Comparison of ENCODE assay signal across 27 mouse cellular contexts in genomic region chr15:29680865-29681264, GRCm38 (mm10).
"Had no signal": no experiment of that assay in that cellular context is flagged by ENCODE, and none has a peak within 500 bp of the region (broad histone marks: within the 10 kb centered on the region; RNA-seq: fewer than 3 reads in every experiment).

No protein-coding gene starts in this region.

- ATAC-seq: forebrain, embryonic 13.5 days; forebrain, embryonic 14.5 days; forebrain, embryonic 15.5 days; forebrain, embryonic 16.5 days; forebrain, postnatal 0 days had no signal

- H3K27me3 ChIP-seq: embryonic facial prominence, embryonic 12.5 days; embryonic facial prominence, embryonic 13.5 days; embryonic facial prominence, embryonic 15.5 days; forebrain, embryonic 12.5 days; forebrain, embryonic 13.5 days; forebrain, embryonic 15.5 days had no signal

- DNase-seq: cerebellum, adult 9-10 months; cerebellum, adult 9-11 months; cerebellum, postnatal 10 days; cerebellum, postnatal 14 days; cerebellum, postnatal 25 days; cerebellum, postnatal 36 days; forebrain, postnatal 0 days; gastrocnemius, adult 2 months; gastrocnemius, postnatal 10 days; gastrocnemius, postnatal 14 days; gastrocnemius, postnatal 25 days; gastrocnemius, postnatal 36 days; heart, adult 11 months; heart, adult 18-20 months; heart, adult 2 months had no signal

- H3K36me3 ChIP-seq: embryonic facial prominence, embryonic 10.5 days; embryonic facial prominence, embryonic 12.5 days; embryonic facial prominence, embryonic 13.5 days; embryonic facial prominence, embryonic 15.5 days; forebrain, embryonic 10.5 days; forebrain, embryonic 12.5 days; forebrain, embryonic 15.5 days; heart, embryonic 10.5 days had no signal

- H3K4me2 ChIP-seq: embryonic facial prominence, embryonic 12.5 days; embryonic facial prominence, embryonic 13.5 days; embryonic facial prominence, embryonic 15.5 days; forebrain, embryonic 12.5 days; forebrain, embryonic 13.5 days; forebrain, embryonic 15.5 days had no signal

- H3K4me3 ChIP-seq: embryonic facial prominence, embryonic 10.5 days; embryonic facial prominence, embryonic 12.5 days; embryonic facial prominence, embryonic 13.5 days; embryonic facial prominence, embryonic 15.5 days; erythroblast, embryonic 14.5 days; forebrain, embryonic 10.5 days; forebrain, embryonic 12.5 days; forebrain, embryonic 13.5 days; forebrain, embryonic 15.5 days; gastrocnemius, adult 2 months; heart, adult 2 months; heart, embryonic 10.5 days had no signal
